Mouse (Mus musculus) spleen, embryonic (tissue): ENCODE data around the gene Fbxw4.

Experiments used
- CTCF ChIA-PET: fragments of 350-600 bp; sonication (Branson Sonifier 250); formaldehyde crosslinking; loops from one replicate; lab custom pipeline; 2022; lab: Charles Lee

Fbxw4 gene

DNA sequence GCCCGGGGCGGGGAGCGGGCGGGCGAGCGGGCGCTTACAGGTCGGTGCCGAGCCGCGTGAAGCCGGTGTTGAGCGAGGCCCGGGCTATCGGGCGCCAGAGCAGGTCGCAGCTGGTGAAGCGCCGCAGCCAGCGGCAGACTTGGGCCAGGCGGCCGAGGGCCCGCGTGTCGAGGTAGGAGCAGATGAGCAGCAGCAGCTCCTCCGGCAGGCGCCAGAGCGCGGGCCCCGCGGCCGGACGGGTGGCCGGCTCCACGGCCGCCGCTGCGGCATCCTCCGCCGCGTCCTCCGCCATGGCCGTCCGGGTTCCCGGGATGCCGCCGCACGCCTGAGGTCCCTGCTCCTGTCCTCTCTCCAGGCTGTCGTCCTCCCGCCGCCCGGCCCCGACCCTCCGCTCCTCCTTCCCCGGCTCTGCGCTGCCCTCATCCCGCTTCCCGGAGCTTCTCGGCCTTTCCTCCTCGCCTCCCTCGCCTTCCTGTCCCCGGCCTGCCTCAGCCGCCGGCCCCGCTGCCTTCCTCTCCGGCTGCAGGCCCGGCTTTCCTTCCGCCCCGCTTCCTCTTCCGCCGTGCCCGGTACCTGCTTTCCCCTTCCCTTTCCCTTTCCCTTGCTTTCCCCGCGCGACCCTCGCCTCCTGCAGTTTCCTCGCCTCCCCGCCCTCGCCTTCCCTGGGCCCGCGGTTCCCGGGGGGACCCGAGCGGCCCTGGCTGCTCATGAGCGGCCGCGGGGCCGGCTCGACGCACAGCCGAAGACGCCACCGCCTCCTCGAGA is at the start of gene Fbxw4:
Gene Fbxw4, minus strand, starts transcription at position 575 of the 765 bp plus-strand sequence.
- CTCF ChIA-PET = no interaction called here

DNA sequence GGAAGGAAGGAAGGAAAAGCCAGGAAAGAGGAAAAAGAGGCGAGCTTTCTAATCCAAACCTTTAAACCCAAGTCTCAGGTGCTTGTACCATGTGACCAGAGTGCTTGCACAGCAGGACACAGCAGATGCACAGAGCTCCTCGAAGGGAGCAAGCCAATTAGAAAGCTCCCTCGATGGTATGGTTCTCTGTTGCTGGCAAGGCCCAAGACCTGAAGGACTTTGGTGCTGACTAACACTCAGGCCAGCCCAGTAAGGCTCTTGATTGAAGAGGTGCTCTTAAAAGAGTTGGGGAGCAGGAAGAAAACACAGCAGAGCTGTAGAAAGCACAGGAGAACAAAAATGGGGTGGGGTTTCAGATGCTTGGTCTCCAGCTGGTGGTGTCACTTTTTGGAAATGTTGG is 48.6 kb upstream of the Fbxw4 start:
- CTCF ChIA-PET = no interaction called here

DNA sequence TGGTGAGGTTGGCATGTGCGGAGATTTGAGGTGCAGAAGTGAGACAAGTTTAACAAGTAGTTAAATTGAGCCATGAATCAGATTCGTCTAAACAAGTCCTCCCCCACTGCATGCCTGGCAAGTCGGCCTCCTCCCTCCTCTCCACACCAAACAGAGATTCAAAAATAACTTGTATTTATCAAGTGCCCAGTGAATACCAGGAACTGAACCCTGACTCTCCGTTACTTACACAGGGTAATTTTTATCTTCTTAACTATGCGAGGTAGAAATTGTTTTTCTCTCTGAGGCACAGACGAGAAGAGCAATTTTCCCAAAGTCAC is 36.1 kb upstream of the Fbxw4 start:
- CTCF ChIA-PET = no interaction called here

- CTCF ChIA-PET = no interaction called here
These were observed 35.6 kb upstream of the Fbxw4 start for GRCm38 (mm10) chr19:45695496-45696280.

- CTCF ChIA-PET = no interaction called here
These were observed 33.9 kb upstream of the Fbxw4 start for GRCm38 (mm10) chr19:45694056-45694455.

DNA sequence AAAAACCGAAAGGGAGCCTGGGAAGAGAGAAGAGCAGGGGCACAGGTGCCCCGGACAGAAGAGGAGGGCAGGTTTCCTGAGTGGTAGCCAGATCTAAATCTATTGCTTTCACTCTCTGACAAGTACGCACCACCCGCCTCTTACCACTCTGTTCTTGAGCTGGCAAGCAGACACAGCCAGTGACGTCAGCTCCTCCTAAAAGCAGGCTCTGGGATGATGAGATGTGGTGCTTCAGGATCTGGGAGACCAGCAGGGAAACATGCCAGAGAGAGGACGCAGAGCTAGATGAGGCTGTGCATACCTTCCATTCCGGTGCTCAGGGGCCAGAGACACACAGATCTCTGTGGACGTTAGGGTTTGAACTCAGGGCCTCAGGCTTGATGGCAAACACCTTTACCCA is 32.1 kb upstream of the Fbxw4 start:
- CTCF ChIA-PET = interaction anchor here (0.7 kb wide), 1 partner anchor 10 kb away, joined by 3 read pairs; no protein-coding TSS in a partner anchor

- CTCF ChIA-PET = no interaction called here
These were observed 31.0 kb upstream of the Fbxw4 start for GRCm38 (mm10) chr19:45691001-45691535.

DNA sequence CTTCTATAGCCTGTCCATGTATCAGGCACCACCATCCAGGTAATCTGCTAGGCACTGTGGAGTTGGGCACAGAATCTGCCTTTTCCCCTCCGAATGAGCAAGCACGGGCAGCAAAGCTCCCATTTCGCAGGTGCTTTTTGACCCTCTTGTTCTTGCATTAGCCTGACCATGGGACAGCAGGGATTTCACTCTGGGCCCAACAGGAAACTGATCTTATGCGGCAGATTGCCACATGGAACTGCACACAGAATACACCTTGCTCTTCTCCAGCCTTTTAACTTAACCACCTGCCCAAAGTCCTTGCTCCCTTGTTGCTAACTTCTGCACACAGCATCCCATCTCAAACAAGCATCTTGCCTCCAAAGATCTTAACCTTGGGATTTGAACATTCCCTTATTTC is 26.9 kb upstream of the Fbxw4 start:
- CTCF ChIA-PET = no interaction called here

GRCm38 (mm10) chr19:45683676-45684075 is 23.6 kb upstream of the Fbxw4 start:
- CTCF ChIA-PET = no interaction called here

GRCm38 (mm10) chr19:45680495-45681130 is 20.5 kb upstream of the Fbxw4 start:
- CTCF ChIA-PET = no interaction called here

DNA sequence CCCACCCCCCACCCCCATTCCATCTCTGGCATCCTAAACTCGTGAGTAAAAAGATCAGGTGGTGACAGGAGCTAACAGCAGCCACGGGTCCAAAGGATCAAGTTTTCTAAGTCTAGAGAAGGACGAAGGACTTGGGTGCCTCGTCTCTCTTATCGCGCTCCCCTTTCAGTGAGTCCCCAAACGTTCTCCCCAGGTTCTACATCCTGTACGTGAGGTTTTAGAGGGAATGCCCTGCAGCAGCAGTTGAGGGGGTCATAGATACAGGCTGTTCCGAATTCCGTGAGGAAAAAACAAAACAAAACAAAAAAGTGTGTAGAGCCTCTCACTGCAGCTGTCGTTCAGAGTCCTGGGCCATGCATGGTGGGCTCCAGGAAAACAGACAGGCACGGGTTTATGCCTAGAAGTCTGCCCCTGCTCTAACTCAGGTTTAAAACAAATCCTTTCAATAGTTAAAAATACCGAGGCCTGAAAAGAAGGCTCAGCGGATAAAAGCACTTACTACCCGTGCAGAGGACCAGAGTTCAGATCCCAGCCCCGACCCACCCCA is 16.7 kb upstream of the Fbxw4 start:
- CTCF ChIA-PET = interaction anchor here (0.6 kb wide), 1 partner anchor 49 kb away, joined by 4 read pairs; no protein-coding TSS in a partner anchor

- CTCF ChIA-PET = interaction anchor here (0.6 kb wide), 1 partner anchor 1042 kb away, joined by 4 read pairs; no protein-coding TSS in a partner anchor
These were observed 15.8 kb upstream of the Fbxw4 start for GRCm38 (mm10) chr19:45675720-45676581.

- CTCF ChIA-PET = interaction anchor here (0.6 kb wide), 1 partner anchor 1043 kb away, joined by 4 read pairs; no protein-coding TSS in a partner anchor
These were observed 15.1 kb upstream of the Fbxw4 start for GRCm38 (mm10) chr19:45675196-45675595.

GRCm38 (mm10) chr19:45672971-45673370 is 12.9 kb upstream of the Fbxw4 start:
- CTCF ChIA-PET = no interaction called here

DNA sequence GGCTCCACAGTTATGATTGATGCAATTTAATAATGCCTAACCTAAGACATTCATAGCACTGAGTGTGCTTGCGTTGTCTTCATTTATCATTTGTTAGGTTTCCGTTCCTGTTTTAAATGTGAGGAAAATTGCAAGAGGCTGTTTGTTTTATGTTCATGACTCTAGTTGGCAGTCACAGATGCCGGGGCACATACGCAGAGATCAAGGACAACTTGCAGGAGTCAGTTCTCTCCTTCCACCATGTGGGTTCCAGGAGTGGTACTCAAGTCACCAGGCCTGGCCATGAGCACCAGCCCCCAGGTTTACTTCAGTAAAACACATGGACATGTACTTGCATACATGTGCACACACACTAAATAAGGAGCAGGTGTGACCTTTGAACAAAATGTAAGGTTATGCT is 8.9 kb upstream of the Fbxw4 start:
- CTCF ChIA-PET = interaction anchor here (0.6 kb wide), 1 partner anchor 93 kb away, joined by 4 read pairs; no protein-coding TSS in a partner anchor

- CTCF ChIA-PET = no interaction called here
These were observed 3.7 kb upstream of the Fbxw4 start for GRCm38 (mm10) chr19:45663851-45664250.

DNA sequence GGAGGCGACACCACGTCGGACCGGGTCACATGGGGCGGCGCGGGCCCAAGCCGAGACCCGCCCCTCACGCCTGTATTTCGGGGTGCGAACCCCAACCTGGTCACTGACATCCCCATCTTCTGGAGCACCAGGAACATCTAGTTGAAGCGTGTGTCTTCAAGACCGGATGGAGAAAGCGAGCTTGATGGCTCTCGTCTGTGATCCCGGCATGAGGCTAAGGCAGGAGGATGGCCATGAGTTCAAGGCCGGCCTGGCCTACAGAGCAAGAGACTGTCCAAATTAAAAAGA is 335 bp upstream of the Fbxw4 start:
- CTCF ChIA-PET = no interaction called here

- CTCF ChIA-PET = no interaction called here
These were observed 793 bp downstream of the Fbxw4 start for GRCm38 (mm10) chr19:45659301-45659737.

DNA sequence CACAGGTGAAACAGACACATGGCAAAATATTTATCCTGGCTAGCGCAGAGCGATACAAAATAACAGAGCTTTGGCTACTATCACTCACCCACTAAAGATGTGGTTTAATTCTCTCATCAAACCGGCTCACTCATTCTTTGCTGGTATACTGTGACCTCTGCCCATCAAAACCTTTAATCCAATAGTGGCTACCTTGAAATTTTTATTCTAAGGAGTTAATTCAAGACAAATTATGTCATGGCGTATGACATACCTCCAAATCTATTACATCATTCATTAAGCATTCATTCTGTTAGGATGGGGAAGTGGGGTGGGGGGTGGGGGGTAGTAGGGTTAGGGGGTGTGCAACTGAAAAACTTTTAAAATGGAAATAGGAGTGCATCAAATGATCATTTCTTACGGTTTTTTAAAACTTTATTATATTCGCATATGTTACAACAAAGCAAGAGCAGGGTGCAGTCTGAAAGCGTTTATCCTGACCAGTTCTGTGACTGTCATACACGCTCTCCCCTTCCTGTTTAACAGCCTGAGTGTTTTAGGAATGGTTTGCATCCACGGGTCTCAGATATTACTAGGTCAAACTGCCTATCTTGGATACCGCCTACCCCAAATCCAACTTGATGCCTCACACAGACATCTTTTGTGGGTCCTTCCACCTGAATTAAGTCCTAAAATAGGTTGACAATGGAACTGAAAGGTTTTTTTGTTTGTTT is 1.4 kb downstream of the Fbxw4 start:
- CTCF ChIA-PET = no interaction called here

DNA sequence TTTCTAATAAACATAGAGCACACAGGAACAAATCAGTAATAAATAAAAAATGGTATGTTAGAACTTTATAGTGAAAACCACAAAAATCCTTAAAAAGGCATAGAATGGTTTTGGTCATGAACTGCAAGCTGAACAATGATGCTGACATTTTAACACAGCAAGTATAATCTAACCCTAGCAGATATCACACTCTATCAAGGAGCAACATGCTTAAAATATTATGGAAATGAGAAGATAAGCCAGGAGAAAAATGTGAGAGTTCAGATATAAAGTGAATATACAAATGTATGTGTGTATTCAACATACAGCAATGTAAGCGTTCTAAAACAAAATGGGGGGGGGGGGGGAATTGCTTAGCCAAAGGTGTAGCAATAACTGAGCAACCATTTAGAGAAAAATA is 2.3 kb downstream of the Fbxw4 start:
- CTCF ChIA-PET = no interaction called here
